ENCODE assay signal across 14 mouse cellular contexts in genomic region chr6:97396957-97397354, GRCm38 (mm10).
DNase-seq lines count a peak whose midpoint lies in the region; ATAC-seq lines count a peak whose summit lies in the region.
"Had no signal": no experiment of that assay in that cellular context is flagged by ENCODE, and none has a peak within 500 bp of the region (broad histone marks: within the 10 kb centered on the region; RNA-seq: fewer than 3 reads in every experiment).

No protein-coding gene starts in this region.

- no peaks in the 10 kb centered on the region for H3K27me3 ChIP-seq in kidney, embryonic 14.5 days (ENCODE audit: control insufficient read depth, insufficient read depth, low read length)
- H3K27me3 ChIP-seq in forebrain, embryonic 15.5 days: no peaks in the 10 kb centered on the region
- H3K27me3 ChIP-seq in midbrain, embryonic 14.5 days (ENCODE audit: control insufficient read depth, insufficient read depth, low read length): no peaks in the 10 kb centered on the region
- H3K27me3 ChIP-seq: embryonic facial prominence, embryonic 15.5 days; liver, embryonic 15.5 days had no signal

- WGBS in kidney, embryonic 14.5 days: 54% methylated on average over 3 of the region's 3 CpGs
- 16% methylated on average over 3 of the region's 3 CpGs for WGBS in forebrain, embryonic 15.5 days
- WGBS in midbrain, embryonic 14.5 days: 50% methylated on average over 3 of the region's 3 CpGs

- 0 out of 2 replicates have a peak overlapping the region, but pooled peaks have one; percentile 37 for H3K27ac ChIP-seq in kidney, embryonic 14.5 days (ENCODE audit: low read depth, low read length)
- H3K27ac ChIP-seq in forebrain, embryonic 15.5 days (replicated peaks): peak overlapping the region; percentile 80
- no peak overlapping the region for H3K27ac ChIP-seq in midbrain, embryonic 14.5 days (replicated peaks; ENCODE audit: low read depth, low read length)
- H3K27ac ChIP-seq: embryonic facial prominence, embryonic 15.5 days; liver, embryonic 15.5 days had no signal

- no peak overlapping the region for H3K4me2 ChIP-seq in kidney, embryonic 14.5 days (replicated peaks; ENCODE audit: low read depth, low read length)
- H3K4me2 ChIP-seq in forebrain, embryonic 15.5 days (replicated peaks): no peak overlapping the region
- H3K4me2 ChIP-seq in midbrain, embryonic 14.5 days (ENCODE audit: low read length): no peak overlapping the region
- H3K4me2 ChIP-seq: embryonic facial prominence, embryonic 15.5 days; heart, embryonic 13.5 days; liver, embryonic 15.5 days had no signal

- DNase-seq in kidney, adult 18-20 months: no peak
- DNase-seq in R1 (ENCODE audit: low read depth, low spot score): peak; percentile 28
- peak; percentile 28 for DNase-seq in midbrain, embryonic 14.5 days
- no peak for DNase-seq in urinary bladder, postnatal 4 days (ENCODE audit: low spot score in 2 of 2)
- DNase-seq in spleen, postnatal 4 days (ENCODE audit: low spot score in 2 of 2): no peak
- DNase-seq: right cerebral cortex, postnatal 25 days had no signal

- no peaks in the 10 kb centered on the region for H3K36me3 ChIP-seq in kidney, embryonic 14.5 days (ENCODE audit: control insufficient read depth, insufficient read depth, low read length)
- no peaks in the 10 kb centered on the region for H3K36me3 ChIP-seq in forebrain, embryonic 15.5 days
- H3K36me3 ChIP-seq in midbrain, embryonic 14.5 days (ENCODE audit: control insufficient read depth, insufficient read depth, low read length): no peaks in the 10 kb centered on the region
- H3K36me3 ChIP-seq: embryonic facial prominence, embryonic 15.5 days; heart, embryonic 13.5 days; liver, embryonic 15.5 days had no signal

- H3K4me1 ChIP-seq in kidney, embryonic 14.5 days (ENCODE audit: control insufficient read depth, insufficient read depth, low read length): peaks cover 10% of the 10 kb centered on the region
- peaks cover 52% of the 10 kb centered on the region for H3K4me1 ChIP-seq in forebrain, embryonic 15.5 days
- peaks cover 18% of the 10 kb centered on the region for H3K4me1 ChIP-seq in midbrain, embryonic 14.5 days (ENCODE audit: control insufficient read depth, insufficient read depth, low read length)

- H3K9ac ChIP-seq in kidney, embryonic 14.5 days (ENCODE audit: low read depth, low read length): no peak overlapping the region
- no peak overlapping the region for H3K9ac ChIP-seq in forebrain, embryonic 15.5 days (replicated peaks)
- no peak overlapping the region for H3K9ac ChIP-seq in midbrain, embryonic 14.5 days (replicated peaks; ENCODE audit: low read length)
- H3K9ac ChIP-seq: embryonic facial prominence, embryonic 15.5 days; heart, embryonic 13.5 days; liver, embryonic 15.5 days had no signal

- no peak overlapping the region for H3K4me3 ChIP-seq in kidney, embryonic 14.5 days (ENCODE audit: low read length)
- H3K4me3 ChIP-seq in forebrain, embryonic 15.5 days: no peak overlapping the region
- H3K4me3 ChIP-seq in midbrain, embryonic 14.5 days (replicated peaks; ENCODE audit: low read depth, low read length): no peak overlapping the region
- H3K4me3 ChIP-seq: embryonic facial prominence, embryonic 15.5 days; heart, embryonic 13.5 days; liver, embryonic 15.5 days; myocyte had no signal

- no peaks in the 10 kb centered on the region for H3K9me3 ChIP-seq in kidney, embryonic 14.5 days (ENCODE audit: control insufficient read depth, low read length)
- H3K9me3 ChIP-seq in forebrain, embryonic 15.5 days: no peaks in the 10 kb centered on the region
- no peaks in the 10 kb centered on the region for H3K9me3 ChIP-seq in midbrain, embryonic 14.5 days (ENCODE audit: control insufficient read depth, low read length)
- H3K9me3 ChIP-seq: embryonic facial prominence, embryonic 15.5 days; heart, embryonic 13.5 days; liver, embryonic 15.5 days had no signal

- ATAC-seq in kidney, embryonic 14.5 days (ENCODE audit: low FRiP score, low TSS enrichment): no peak
- peak; percentile 57 for ATAC-seq in forebrain, embryonic 15.5 days (replicated peaks)
- ATAC-seq in midbrain, embryonic 14.5 days (ENCODE audit: low FRiP score, low TSS enrichment): 0 out of 2 replicates have a peak, but pooled peaks have one; percentile 32
- no peak for ATAC-seq in CD4-positive, CD25-positive, alpha-beta regulatory T cell, adult 4 months
- ATAC-seq: inflammation-experienced regulatory T-cells, adult 6 months had no signal

Comparison
In these comparisons a context has a peak if more than half of its experiments do, and no peak if none do; other contexts are left out.
1. ATAC-seq: peak in forebrain, embryonic 15.5 days (single experiment) and midbrain, embryonic 14.5 days (single experiment); none in kidney, embryonic 14.5 days (single experiment) and CD4-positive, CD25-positive, alpha-beta regulatory T cell, adult 4 months (single experiment).
2. DNase-seq: peak in R1 (single experiment) and midbrain, embryonic 14.5 days (single experiment); none in kidney, adult 18-20 months (single experiment), urinary bladder, postnatal 4 days (0 of 2) and spleen, postnatal 4 days (0 of 2).